Mouse (Mus musculus) cerebellum, adult 2 months (tissue): Measurements from ENCODE around the gene Pdxdc1.

ENCODE experiments used
- CTCF ChIP-seq: fragments of 200-500 bp; IDR thresholded peaks from 2 replicates; pipeline ENCODE4 v1.5.1; 2011; ENCODE audit warnings: low read depth, mild to moderate bottlenecking, control low read depth, low read length, moderate library complexity, borderline replicate concordance; ENCODE audit not compliant: insufficient read depth
- POLR2A ChIP-seq: fragments of 200-500 bp; IDR thresholded peaks from 2 replicates; pipeline ENCODE4 v1.6.1; 2011; ENCODE audit warnings: low read length, control low read depth, borderline replicate concordance; ENCODE audit not compliant: insufficient read depth

DNA sequence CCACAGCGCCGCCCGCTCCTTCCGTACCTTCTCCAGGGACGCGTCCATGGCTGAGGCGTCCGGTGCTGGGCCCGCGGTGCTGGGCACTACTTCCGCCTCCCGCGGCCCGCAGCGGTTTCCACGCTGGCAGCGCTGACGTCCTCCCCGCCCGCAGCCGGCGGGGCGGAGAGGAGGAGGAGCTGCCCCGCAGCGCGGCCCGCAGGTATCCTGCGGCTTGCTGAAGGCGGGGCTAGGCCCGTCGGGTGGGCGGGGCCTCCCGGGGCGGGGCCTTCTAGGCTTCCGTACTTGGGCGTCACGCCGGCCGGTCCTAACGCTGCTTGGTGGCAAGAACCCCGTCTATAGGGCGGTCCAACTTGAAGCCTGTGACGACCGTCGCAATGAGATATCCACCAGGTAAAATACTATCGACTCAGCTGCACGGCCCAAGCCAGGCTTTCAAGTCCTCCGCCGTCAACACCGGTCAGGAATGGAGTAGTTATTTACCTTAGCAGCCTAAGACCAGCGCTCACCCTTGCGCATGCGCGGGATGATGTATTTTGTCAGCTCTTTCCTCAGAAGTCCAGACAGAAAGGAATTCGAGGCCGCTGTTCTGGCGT, at the start of gene Pdxdc1, which contains the start of gene Mpv17l:
- TF ChIP-seq POLR2A (peak; percentile 78), CTCF (no peak)
